In the genomic region with DNA sequence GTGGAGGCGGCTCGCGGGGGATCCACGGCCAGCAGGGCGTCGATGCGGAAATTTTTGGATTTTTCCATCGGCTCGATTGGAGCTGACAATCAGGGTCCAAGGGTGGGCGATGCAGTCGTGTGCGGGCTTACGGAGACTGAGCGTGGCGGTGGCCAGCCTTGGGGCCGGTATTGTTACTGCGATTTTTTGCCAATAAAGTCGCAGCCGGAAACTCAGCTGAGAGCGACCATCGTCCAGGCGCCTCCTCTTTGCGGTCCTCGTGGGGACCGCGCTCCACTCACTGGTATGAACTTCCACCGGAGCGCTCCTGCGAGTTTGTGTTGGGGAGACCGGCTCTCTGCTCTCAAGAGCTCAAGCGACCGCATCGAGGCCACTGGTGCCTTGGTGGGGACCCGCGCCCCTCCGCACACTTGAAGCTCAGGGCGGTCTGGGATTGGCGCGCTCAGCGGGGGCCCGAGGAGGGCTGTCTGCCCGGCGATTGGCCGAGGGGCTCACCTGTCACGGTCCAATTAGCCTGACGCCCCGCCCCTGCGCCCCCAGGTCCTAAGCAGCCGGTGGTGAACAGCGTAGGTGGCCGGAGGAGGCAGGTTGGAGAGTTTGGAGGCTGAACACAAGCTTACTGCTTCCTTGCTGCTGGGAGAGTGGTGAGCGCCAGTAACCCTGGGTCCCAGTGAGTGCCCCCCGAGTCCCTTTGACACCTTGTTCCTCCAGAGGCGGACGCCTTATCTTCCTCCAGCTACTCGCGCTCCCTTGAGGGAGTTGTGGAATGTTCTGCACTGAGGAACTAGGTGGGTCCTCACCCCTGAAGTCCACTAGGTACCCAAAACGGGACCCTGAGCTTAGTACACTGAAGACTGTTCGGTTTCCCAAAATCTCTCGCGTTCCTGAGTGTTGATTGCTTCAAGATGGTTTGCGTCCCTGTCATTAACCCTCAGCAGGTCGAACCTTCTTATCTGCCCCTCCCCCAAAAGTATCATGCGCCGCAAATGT, we compare ENCODE assay signal across 8 mouse cellular contexts. TPM values are rescaled to one million over a fixed set of nuclear protein-coding genes. Genes with fewer than 3 reads are reported as not detected.
A peak's percentile ranks its signal among the peaks of the same experiment; 100 is the strongest.
DNase-seq lines count a peak whose midpoint lies in the region; ATAC-seq and TF ChIP-seq lines count a peak whose summit lies in the region.

Gene Mnx1 (minus strand): TSS at position 263 of the 990 bp plus-strand sequence.

- WGBS in kidney, embryonic 14.5 days, result under 1% methylated on average over 65 of the region's 65 CpGs
- under 1% methylated on average over 64 of the region's 65 CpGs for WGBS in hindbrain, postnatal 0 days
- under 1% methylated on average over 65 of the region's 65 CpGs for WGBS in neural tube, embryonic 12.5 days

- peak within 1 kb of the TSS; percentile 18 for H3K9ac ChIP-seq in kidney, embryonic 14.5 days (ENCODE audit: low read depth, low read length)
- H3K9ac ChIP-seq in hindbrain, postnatal 0 days (replicated peaks; ENCODE audit: low read length), result no peak within 1 kb of the TSS; the same call in 1 of the 2 replicates
- peak within 1 kb of the TSS; percentile 26 for H3K9ac ChIP-seq in neural tube, embryonic 12.5 days

- H3K4me2 ChIP-seq in kidney, embryonic 14.5 days (replicated peaks; ENCODE audit: low read depth, low read length), result peak within 1 kb of the TSS; percentile 64
- H3K4me2 ChIP-seq in hindbrain, postnatal 0 days (ENCODE audit: low read depth, low read length), result peak within 1 kb of the TSS; percentile 53
- peak within 1 kb of the TSS; percentile 55 for H3K4me2 ChIP-seq in neural tube, embryonic 12.5 days (replicated peaks)

- H3K36me3 ChIP-seq in kidney, embryonic 14.5 days (ENCODE audit: control insufficient read depth, insufficient read depth, low read length), result no peaks in the 10 kb centered on the region
- no peaks in the 10 kb centered on the region for H3K36me3 ChIP-seq in hindbrain, postnatal 0 days (ENCODE audit: insufficient read depth, low read length)
- H3K36me3 ChIP-seq in neural tube, embryonic 12.5 days, result no peaks in the 10 kb centered on the region

- ATAC-seq in kidney, embryonic 14.5 days (ENCODE audit: low FRiP score, low TSS enrichment), result peak; percentile 77
- 0 out of 2 replicates have a peak, but pooled peaks have one; percentile 22 for ATAC-seq in hindbrain, postnatal 0 days
- ATAC-seq in neural tube, embryonic 12.5 days (ENCODE audit: low FRiP score, low read depth), result peak; percentile 26; the same call in 1 of the 2 replicates

- no peak for DNase-seq in kidney, postnatal 25 days
- DNase-seq in embryo, embryonic 10.5 days (ENCODE audit: low spot score), result peak; percentile 63
- DNase-seq in hindbrain, postnatal 0 days (ENCODE audit: low spot score), result no peak
- DNase-seq in spleen, postnatal 36 days (ENCODE audit: low spot score in 2 of 2), result no peak
- DNase-seq in cerebellum, adult 18-20 months, result no peak
- no peak for DNase-seq in spleen, postnatal 14 days (ENCODE audit: low spot score in 2 of 2)

- H3K4me3 ChIP-seq in kidney, embryonic 14.5 days (ENCODE audit: low read length), result peak within 1 kb of the TSS; percentile 35
- peak within 1 kb of the TSS; percentile 32 for H3K4me3 ChIP-seq in hindbrain, postnatal 0 days (ENCODE audit: low read length)
- peak within 1 kb of the TSS; percentile 34 for H3K4me3 ChIP-seq in neural tube, embryonic 12.5 days

- H3K27me3 ChIP-seq in kidney, embryonic 14.5 days (ENCODE audit: control insufficient read depth, insufficient read depth, low read length), result peaks cover 99% of the 10 kb centered on the region
- H3K27me3 ChIP-seq in hindbrain, postnatal 0 days (ENCODE audit: insufficient read depth, low read length), result peaks cover 99% of the 10 kb centered on the region
- peaks cover 100% of the 10 kb centered on the region for H3K27me3 ChIP-seq in neural tube, embryonic 12.5 days (replicated peaks)

- H3K4me1 ChIP-seq in kidney, embryonic 14.5 days (ENCODE audit: control insufficient read depth, insufficient read depth, low read length), result peaks cover 12% of the 10 kb centered on the region
- H3K4me1 ChIP-seq in hindbrain, postnatal 0 days (ENCODE audit: insufficient read depth, low read length), result peaks cover 11% of the 10 kb centered on the region; the same call in 1 of the 2 replicates
- peaks cover 19% of the 10 kb centered on the region for H3K4me1 ChIP-seq in neural tube, embryonic 12.5 days

- no peak within 1 kb of the TSS for H3K27ac ChIP-seq in kidney, embryonic 14.5 days (ENCODE audit: low read depth, low read length)
- no peak within 1 kb of the TSS for H3K27ac ChIP-seq in hindbrain, postnatal 0 days
- 0 out of 2 replicates have a peak within 1 kb of the TSS, but pooled peaks have one; percentile 20 for H3K27ac ChIP-seq in neural tube, embryonic 12.5 days

- TF ChIP-seq CTCF in hindbrain, postnatal 0 days (IDR thresholded peaks at IDR 0.05; ENCODE audit: low read depth), result no peak

- H3K9me3 ChIP-seq in kidney, embryonic 14.5 days (ENCODE audit: control insufficient read depth, low read length), result no peaks in the 10 kb centered on the region
- H3K9me3 ChIP-seq in hindbrain, postnatal 0 days (ENCODE audit: low read length), result no peaks in the 10 kb centered on the region
- no peaks in the 10 kb centered on the region for H3K9me3 ChIP-seq in neural tube, embryonic 12.5 days

RNA-seq across cellular contexts. Expression of gene Mnx1, which starts in this region (rescaled TPM):
- not detected in 2 replicates for polyA plus RNA-seq in kidney, embryonic 14.5 days (2014; fragmentation: Nextera tagmentation; extraction: Ambion mirVana)
- total RNA-seq in hindbrain, postnatal 0 days (2014; rRNA removed), result 0.16 TPM in 1 of 2 replicates, not detected in the other
- polyA plus RNA-seq in hindbrain, postnatal 0 days (2015; fragmentation: Nextera tagmentation; extraction: Ambion mirVana), result 0.09 TPM in 1 of 2 replicates, not detected in the other
- 6.9 and 10.3 TPM in 2 replicates for polyA plus RNA-seq in neural tube, embryonic 12.5 days (2016; fragmentation: Nextera tagmentation; extraction: Ambion mirVana)

Comparison
In these comparisons a context has a peak if more than half of its experiments do, and no peak if none do; other contexts are left out.
1. Peak in ATAC-seq, H3K4me3 ChIP-seq, H3K9ac ChIP-seq and H3K4me2 ChIP-seq in kidney, embryonic 14.5 days; RNA of the gene not detected or under 1 TPM.
2. Peak in ATAC-seq, H3K4me3 ChIP-seq and H3K4me2 ChIP-seq in hindbrain, postnatal 0 days; RNA of the gene not detected or under 1 TPM.
3. ATAC-seq: peak in every context shown above with its lines; median percentile 77 in kidney, embryonic 14.5 days; 26 in neural tube, embryonic 12.5 days; 22 in hindbrain, postnatal 0 days.